24 mouse cellular contexts compared by ENCODE assay signal in the genomic region with DNA sequence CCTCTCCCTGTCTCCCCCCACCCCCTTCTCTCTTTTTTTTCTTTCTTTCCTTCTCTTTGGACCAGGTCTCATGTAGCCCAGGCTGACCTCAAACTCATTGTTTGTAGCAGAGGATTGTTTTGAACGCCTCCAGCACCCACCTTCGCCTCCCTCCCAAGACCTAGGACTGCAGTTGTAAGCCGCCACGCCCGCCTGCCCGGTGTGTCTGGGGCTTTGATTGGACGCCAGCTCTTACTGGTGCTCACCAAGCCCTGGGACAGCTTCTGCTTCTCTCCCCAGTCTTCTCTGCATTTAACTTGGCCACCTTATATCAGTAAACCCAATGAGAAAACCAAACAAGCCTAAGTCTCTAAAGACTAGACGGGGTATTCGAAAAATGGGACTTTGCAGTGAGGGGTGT.
DNase-seq lines count a peak whose midpoint lies in the region; ATAC-seq and TF ChIP-seq lines count a peak whose summit lies in the region.
"Had no signal": no experiment of that assay in that cellular context is flagged by ENCODE, and none has a peak within 500 bp of the region (broad histone marks: within the 10 kb centered on the region; RNA-seq: fewer than 3 reads in every experiment).

No protein-coding gene starts in this region.

- no peak for TF ChIP-seq EP300 in liver, postnatal 0 days (IDR thresholded peaks at IDR 0.05; ENCODE audit: low read depth)

- DNase-seq in embryo, embryonic 10 days (ENCODE audit: low spot score) = peak; percentile 3
- DNase-seq in embryo, embryonic 11 days = no peak
- peak; percentile 58 for DNase-seq in liver
- no peak for DNase-seq in liver, postnatal 0 days
- DNase-seq in liver, embryonic 13.5 days = no peak
- no peak for DNase-seq in frontal cortex, postnatal 10 days (ENCODE audit: low spot score in 2 of 2)
- no peak for DNase-seq in left cerebral cortex, adult 9 months (ENCODE audit: low spot score in 2 of 2)
- DNase-seq in kidney, postnatal 4 days = no peak
- DNase-seq: adrenal gland, adult 2 months; adrenal gland, postnatal 14 days; cerebellum, adult 11 months; cerebellum, adult 2 months; cerebellum, adult 9-11 months; cerebellum, postnatal 36 days; gastrocnemius, postnatal 25 days; heart, adult 2 months had no signal

- H3K9ac ChIP-seq in liver, postnatal 0 days (replicated peaks) = no peak overlapping the region
- H3K9ac ChIP-seq in liver, embryonic 13.5 days = no peak overlapping the region
- H3K9ac ChIP-seq: embryonic facial prominence, embryonic 12.5 days; embryonic facial prominence, embryonic 15.5 days; forebrain, embryonic 12.5 days; hindbrain, embryonic 12.5 days; hindbrain, embryonic 15.5 days had no signal

- H3K36me3 ChIP-seq in liver, postnatal 0 days (replicated peaks; ENCODE audit: insufficient read depth, low read length) = no peaks in the 10 kb centered on the region
- H3K36me3 ChIP-seq in liver, embryonic 13.5 days = no peaks in the 10 kb centered on the region
- H3K36me3 ChIP-seq: embryonic facial prominence, embryonic 12.5 days; embryonic facial prominence, embryonic 15.5 days; forebrain, embryonic 12.5 days; heart, embryonic 10.5 days; hindbrain, embryonic 12.5 days; hindbrain, embryonic 15.5 days had no signal

- no peaks in the 10 kb centered on the region for H3K9me3 ChIP-seq in liver, postnatal 0 days (ENCODE audit: low read length)
- H3K9me3 ChIP-seq in liver, embryonic 13.5 days (replicated peaks) = no peaks in the 10 kb centered on the region
- H3K9me3 ChIP-seq: embryonic facial prominence, embryonic 12.5 days; embryonic facial prominence, embryonic 15.5 days; forebrain, embryonic 12.5 days; heart, embryonic 10.5 days; hindbrain, embryonic 12.5 days; hindbrain, embryonic 15.5 days had no signal

- 76% methylated on average over 9 of the region's 9 CpGs for WGBS in liver, postnatal 0 days (ENCODE audit: insufficient replicate concordance)
- 61% methylated on average over 9 of the region's 9 CpGs for WGBS in liver, embryonic 13.5 days (ENCODE audit: insufficient replicate concordance)

- H3K4me2 ChIP-seq in liver, postnatal 0 days (ENCODE audit: low read depth, low read length) = no peak overlapping the region
- no peak overlapping the region; the same call in 1 of the 2 replicates for H3K4me2 ChIP-seq in liver, embryonic 13.5 days
- H3K4me2 ChIP-seq: embryonic facial prominence, embryonic 12.5 days; embryonic facial prominence, embryonic 15.5 days; forebrain, embryonic 12.5 days; hindbrain, embryonic 12.5 days; hindbrain, embryonic 15.5 days had no signal

- TF ChIP-seq CTCF in liver, postnatal 0 days (IDR thresholded peaks at IDR 0.05; ENCODE audit: low read depth) = no peak

- peaks cover 25% of the 10 kb centered on the region for H3K4me1 ChIP-seq in liver, postnatal 0 days (ENCODE audit: insufficient read depth)
- H3K4me1 ChIP-seq in liver, embryonic 13.5 days (replicated peaks) = peaks cover 62% of the 10 kb centered on the region

- H3K4me3 ChIP-seq in liver, postnatal 0 days (ENCODE audit: low read depth, low read length) = no peak overlapping the region
- H3K4me3 ChIP-seq in liver, embryonic 13.5 days (replicated peaks) = no peak overlapping the region
- H3K4me3 ChIP-seq: embryonic facial prominence, embryonic 12.5 days; embryonic facial prominence, embryonic 15.5 days; forebrain, embryonic 12.5 days; heart, adult 2 months; heart, embryonic 10.5 days; hindbrain, embryonic 12.5 days; hindbrain, embryonic 15.5 days had no signal

- no peak overlapping the region for H3K27ac ChIP-seq in liver, postnatal 0 days (ENCODE audit: low read depth)
- no peak overlapping the region for H3K27ac ChIP-seq in liver, embryonic 13.5 days
- H3K27ac ChIP-seq: embryonic facial prominence, embryonic 12.5 days; embryonic facial prominence, embryonic 15.5 days; forebrain, embryonic 12.5 days; heart, adult 2 months; heart, embryonic 10.5 days; hindbrain, embryonic 12.5 days; hindbrain, embryonic 15.5 days had no signal

- no peak for ATAC-seq in liver, postnatal 0 days
- peak; percentile 59 for ATAC-seq in liver, embryonic 13.5 days (ENCODE audit: low read depth)
- ATAC-seq: forebrain, embryonic 16.5 days; Patski had no signal

- H3K27me3 ChIP-seq in liver, postnatal 0 days (ENCODE audit: insufficient read depth, low read length) = no peaks in the 10 kb centered on the region
- H3K27me3 ChIP-seq in liver, embryonic 13.5 days = no peaks in the 10 kb centered on the region
- H3K27me3 ChIP-seq: embryonic facial prominence, embryonic 12.5 days; embryonic facial prominence, embryonic 15.5 days; Patski had no signal

Comparison
In these comparisons a context has a peak if more than half of its experiments do, and no peak if none do; other contexts are left out.
1. DNase-seq: peak in embryo, embryonic 10 days (single experiment) and liver (single experiment); none in embryo, embryonic 11 days (single experiment), liver, postnatal 0 days (single experiment), liver, embryonic 13.5 days (single experiment), frontal cortex, postnatal 10 days (0 of 2), left cerebral cortex, adult 9 months (0 of 2) and kidney, postnatal 4 days (0 of 2).